Mouse (Mus musculus): ENCODE measurements around the gene Mypn. TPM values are rescaled to one million over a fixed set of nuclear protein-coding genes. Genes with fewer than 3 reads are reported as not detected.
A peak's percentile ranks its signal among the peaks of the same experiment; 100 is the strongest.

The Mypn gene
- polyA plus RNA-seq, 1 experiment from 2014 or later: 0.87 TPM

DNA sequence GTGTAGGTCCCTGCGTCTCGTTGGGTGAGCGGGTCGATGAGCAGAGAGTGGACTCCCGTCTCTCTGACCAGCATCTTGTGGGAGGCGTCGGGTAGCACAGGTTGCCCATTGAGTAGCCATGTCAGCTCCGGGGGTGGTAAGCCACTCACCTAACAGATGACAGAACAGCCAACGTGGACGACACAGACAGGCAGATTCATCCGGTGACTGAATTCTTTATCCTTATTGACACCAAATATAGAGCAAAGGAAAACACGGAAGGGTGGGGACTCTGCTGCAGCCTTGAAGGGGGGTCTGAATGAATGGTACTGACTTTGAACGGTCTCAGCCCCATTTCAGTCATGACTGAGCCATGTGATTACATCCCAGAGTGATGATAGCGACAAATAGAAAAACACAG lies 81.8 kb downstream of the Mypn start:
- no peak overlapping the region for H3K4me3 ChIP-seq
- no peak overlapping the region for H3K4me2 ChIP-seq (replicated peaks)
- H3K27me3 ChIP-seq: no peaks in the 10 kb centered on the region
- 86% methylated on average over 14 of the region's 14 CpGs for WGBS
- H3K9ac ChIP-seq: no peak overlapping the region
- H3K9me3 ChIP-seq: no peaks in the 10 kb centered on the region
- H3K36me3 ChIP-seq: no peaks in the 10 kb centered on the region
- no peak overlapping the region for H3K27ac ChIP-seq
- no peak for ATAC-seq (ENCODE audit: insufficient number of reproducible peaks, insufficient read depth, low FRiP score, low TSS enrichment)
- H3K4me1 ChIP-seq: no peaks in the 10 kb centered on the region

DNA sequence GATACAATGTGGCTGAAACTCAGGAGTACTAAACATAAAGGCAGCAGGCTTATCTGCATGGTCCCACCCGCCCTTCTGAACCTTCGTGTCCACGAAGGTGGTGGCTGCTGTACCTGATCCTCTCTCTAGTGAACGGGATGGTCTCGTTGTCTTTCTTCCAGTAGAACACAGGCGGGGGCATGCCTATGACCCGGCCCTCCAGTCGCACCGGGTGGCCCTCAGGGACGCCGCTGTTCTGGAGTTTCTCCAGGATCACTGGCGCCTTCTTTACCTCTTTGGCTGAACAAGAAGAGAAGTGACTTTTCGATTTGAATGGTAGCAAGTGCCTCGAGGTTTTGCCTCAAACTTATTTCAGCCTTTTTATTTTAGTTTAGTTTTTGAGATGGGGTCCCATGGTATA lies 83.8 kb downstream of the Mypn start:
- WGBS: 83% methylated on average over 14 of the region's 14 CpGs
- no peak overlapping the region for H3K4me2 ChIP-seq (replicated peaks)

DNA sequence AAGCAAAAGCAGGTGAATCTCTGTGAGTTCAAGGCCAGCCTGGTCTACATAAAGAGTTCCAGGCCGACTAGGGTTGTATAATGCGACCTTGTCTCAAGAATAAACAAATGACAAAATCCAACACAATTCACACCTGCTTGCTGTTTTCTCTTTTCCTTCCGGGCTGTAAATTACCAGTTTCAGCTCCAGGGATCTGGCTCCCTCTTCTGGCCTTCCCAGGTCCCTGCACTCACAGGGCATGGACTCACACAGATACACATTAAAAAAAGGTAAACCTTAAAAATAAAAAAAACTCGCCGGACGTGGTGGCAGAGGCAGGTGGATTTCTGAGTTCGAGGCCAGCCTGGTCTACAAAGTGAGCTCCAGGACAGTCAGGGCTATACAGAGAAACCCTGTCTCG lies 86.2 kb downstream of the Mypn start:
- no peaks in the 10 kb centered on the region for H3K27me3 ChIP-seq
- H3K4me2 ChIP-seq (replicated peaks): no peak overlapping the region
- H3K9ac ChIP-seq: no peak overlapping the region

More for the DNA sequence above, 83.8 kb downstream of the Mypn start:
- Histone ChIP-seq H3K9ac (no peak overlapping the region), H3K9me3 (no peaks in the 10 kb centered on the region), H3K4me3 (no peak overlapping the region), H3K36me3 (no peaks in the 10 kb centered on the region), H3K27ac (no peak overlapping the region), H3K27me3 (no peaks in the 10 kb centered on the region), H3K4me1 (no peaks in the 10 kb centered on the region)
- ATAC-seq (ENCODE audit: insufficient number of reproducible peaks, insufficient read depth, low FRiP score, low TSS enrichment): no peak

DNA sequence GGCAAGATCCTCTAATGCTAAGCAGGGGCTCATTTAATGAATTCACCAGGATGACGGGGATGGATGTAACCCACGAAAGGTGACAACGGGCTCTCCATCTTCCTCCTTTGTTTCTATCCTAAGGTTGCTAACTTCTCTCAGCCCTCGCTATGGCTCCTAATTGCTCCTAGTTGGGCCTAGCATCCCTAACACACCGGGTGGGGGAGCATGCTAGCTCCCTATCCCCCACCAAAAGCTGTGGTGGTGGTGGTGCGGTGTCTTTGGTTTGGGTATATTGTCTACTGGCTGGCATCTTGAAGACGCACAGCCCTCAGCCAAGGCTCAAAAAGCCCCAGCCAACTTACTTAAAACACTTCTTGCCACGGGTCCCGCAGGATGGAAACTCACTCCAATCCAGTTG lies 87.4 kb downstream of the Mypn start:
- Histone ChIP-seq H3K4me2 (replicated peaks) (no peak overlapping the region), H3K9me3 (no peaks in the 10 kb centered on the region), H3K9ac (no peak overlapping the region), H3K27me3 (no peaks in the 10 kb centered on the region), H3K4me3 (no peak overlapping the region), H3K4me1 (no peaks in the 10 kb centered on the region), H3K27ac (no peak overlapping the region), H3K36me3 (no peaks in the 10 kb centered on the region)
- 93% methylated on average over 9 of the region's 9 CpGs for WGBS
- ATAC-seq (ENCODE audit: insufficient number of reproducible peaks, insufficient read depth, low FRiP score, low TSS enrichment): no peak

More for the DNA sequence above, 86.2 kb downstream of the Mypn start:
- WGBS: 89% methylated on average over 8 of the region's 8 CpGs
- Histone ChIP-seq H3K4me1 (no peaks in the 10 kb centered on the region), H3K4me3 (no peak overlapping the region), H3K9me3 (no peaks in the 10 kb centered on the region), H3K36me3 (no peaks in the 10 kb centered on the region), H3K27ac (no peak overlapping the region)
- ATAC-seq (ENCODE audit: insufficient number of reproducible peaks, insufficient read depth, low FRiP score, low TSS enrichment): no peak

DNA sequence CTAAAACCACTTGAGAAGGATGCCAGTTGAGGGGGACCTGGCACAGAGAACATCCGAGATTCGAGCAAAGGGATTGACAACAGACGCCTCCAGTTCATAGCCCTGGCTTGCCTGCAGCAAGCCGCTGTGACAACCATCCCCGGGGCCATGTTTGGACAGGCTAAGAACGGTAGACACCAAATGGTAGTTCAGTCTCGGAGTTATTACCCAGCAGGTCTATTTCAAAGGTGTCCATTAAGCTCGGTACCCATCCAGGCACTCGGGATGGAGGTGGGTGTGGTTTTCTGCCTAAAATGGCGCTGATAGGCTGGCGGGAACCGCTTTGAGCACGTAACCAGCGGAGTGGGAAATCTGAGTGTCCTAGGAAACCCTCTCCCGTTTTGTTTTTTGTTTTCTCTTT lies 87.9 kb downstream of the Mypn start:
- Histone ChIP-seq H3K4me1 (no peaks in the 10 kb centered on the region), H3K4me2 (replicated peaks) (no peak overlapping the region), H3K9me3 (no peaks in the 10 kb centered on the region), H3K36me3 (no peaks in the 10 kb centered on the region), H3K27ac (no peak overlapping the region), H3K27me3 (no peaks in the 10 kb centered on the region), H3K9ac (no peak overlapping the region), H3K4me3 (no peak overlapping the region)
- 82% methylated on average over 15 of the region's 15 CpGs for WGBS
- no peak for ATAC-seq (ENCODE audit: insufficient number of reproducible peaks, insufficient read depth, low FRiP score, low TSS enrichment)

DNA sequence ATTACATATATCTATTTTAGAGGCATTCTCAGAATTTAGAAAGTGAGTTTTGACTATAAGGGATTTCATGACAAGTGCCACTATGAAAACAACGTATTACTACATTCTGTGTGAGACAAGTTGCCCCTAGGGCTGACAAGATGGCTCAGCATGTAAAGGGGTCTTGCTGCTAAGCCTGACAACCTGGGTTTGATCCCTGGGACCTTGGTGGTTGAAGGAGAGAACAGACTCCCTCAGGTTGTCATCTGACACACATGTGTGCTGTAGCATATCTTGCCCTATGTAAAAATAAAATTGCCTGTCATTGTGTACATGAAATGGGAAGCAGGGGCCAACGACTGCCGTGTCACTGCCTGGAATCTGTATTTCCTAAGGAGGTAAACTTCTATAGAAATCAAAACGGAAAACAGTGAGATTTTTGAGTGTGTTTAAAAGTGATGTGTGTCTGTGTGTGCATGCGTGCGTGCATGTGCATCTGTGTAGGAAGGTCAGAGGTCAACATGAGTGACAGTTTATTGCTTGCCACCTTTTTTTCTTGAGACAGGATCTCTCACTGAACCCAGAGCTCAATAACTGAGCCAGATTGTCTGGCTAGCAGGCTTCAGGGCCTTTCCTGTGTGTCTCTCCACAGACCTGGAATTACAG lies 89.9 kb downstream of the Mypn start:
- H3K4me3 ChIP-seq: no peak overlapping the region
- no peaks in the 10 kb centered on the region for H3K27me3 ChIP-seq
- H3K9ac ChIP-seq: no peak overlapping the region
- H3K27ac ChIP-seq: no peak overlapping the region
- 88% methylated on average over 6 of the region's 6 CpGs for WGBS
- H3K9me3 ChIP-seq: no peaks in the 10 kb centered on the region
- no peak overlapping the region for H3K4me2 ChIP-seq (replicated peaks)
- ATAC-seq (ENCODE audit: insufficient number of reproducible peaks, insufficient read depth, low FRiP score, low TSS enrichment): no peak
- no peaks in the 10 kb centered on the region for H3K36me3 ChIP-seq
- no peaks in the 10 kb centered on the region for H3K4me1 ChIP-seq

DNA sequence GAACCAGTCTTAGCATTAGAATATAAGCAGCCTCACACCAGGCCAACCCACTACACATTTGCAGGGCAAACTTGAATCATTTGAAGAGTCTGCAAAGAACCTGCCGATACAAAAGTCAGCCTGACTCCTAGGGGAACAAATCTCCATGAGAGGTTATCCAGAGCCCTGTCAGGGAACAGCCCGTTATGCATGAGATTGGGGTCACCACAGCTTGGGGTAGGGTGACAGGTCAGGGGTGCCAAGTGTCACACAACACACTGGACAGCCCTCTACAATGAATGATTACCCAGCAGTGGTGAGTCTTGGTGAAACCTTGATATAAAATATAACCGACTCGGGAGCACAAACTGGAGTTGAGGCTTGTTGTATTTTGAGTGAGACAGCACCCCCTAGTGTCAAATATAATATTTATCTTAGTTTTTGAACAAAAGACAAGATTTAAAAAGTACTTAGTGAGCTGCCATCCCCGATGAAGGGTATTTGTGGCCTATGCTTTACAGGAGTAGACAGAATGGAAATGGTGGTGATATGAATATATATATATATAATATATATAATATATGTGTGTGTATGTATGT lies 90.6 kb downstream of the Mypn start:
- Histone ChIP-seq H3K4me2 (replicated peaks) (no peak overlapping the region), H3K4me3 (no peak overlapping the region), H3K36me3 (no peaks in the 10 kb centered on the region), H3K9me3 (no peaks in the 10 kb centered on the region), H3K27me3 (no peaks in the 10 kb centered on the region), H3K27ac (no peak overlapping the region), H3K9ac (no peak overlapping the region), H3K4me1 (no peaks in the 10 kb centered on the region)
- no peak for ATAC-seq (ENCODE audit: insufficient number of reproducible peaks, insufficient read depth, low FRiP score, low TSS enrichment)
- WGBS: 59% methylated on average over 5 of the region's 5 CpGs

DNA sequence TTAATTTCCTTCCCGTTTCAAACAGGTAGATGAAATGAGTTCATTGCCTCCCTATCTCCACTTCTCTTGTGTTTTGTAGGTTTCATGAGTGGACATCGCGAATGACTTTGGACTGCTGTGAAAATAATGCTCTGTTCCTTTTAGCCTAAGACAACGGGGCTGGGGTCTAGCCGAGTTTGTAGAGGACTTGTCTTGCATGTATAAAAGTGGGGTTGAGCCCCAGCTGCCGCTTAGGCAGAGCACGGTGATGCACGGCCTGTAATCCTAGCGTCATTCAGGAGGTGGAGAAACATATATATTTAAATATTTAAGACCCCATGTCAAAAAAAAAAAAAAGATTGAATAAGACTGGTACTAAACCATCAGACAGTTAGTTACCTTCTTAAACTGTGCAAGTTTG lies 103.1 kb downstream of the Mypn start:
- Histone ChIP-seq H3K4me3 (peak overlapping the region; percentile 57), H3K9ac (peak overlapping the region; percentile 65), H3K4me2 (replicated peaks) (peak overlapping the region; percentile 91), H3K9me3 (no peaks in the 10 kb centered on the region), H3K27me3 (peaks cover 35% of the 10 kb centered on the region), H3K36me3 (no peaks in the 10 kb centered on the region), H3K4me1 (0 out of 2 replicates have a peak, but pooled peaks cover 3% of the 10 kb centered on the region), H3K27ac (no peak overlapping the region)
- 17% methylated on average over 9 of the region's 9 CpGs for WGBS
- ATAC-seq (ENCODE audit: insufficient number of reproducible peaks, insufficient read depth, low FRiP score, low TSS enrichment): no peak

DNA sequence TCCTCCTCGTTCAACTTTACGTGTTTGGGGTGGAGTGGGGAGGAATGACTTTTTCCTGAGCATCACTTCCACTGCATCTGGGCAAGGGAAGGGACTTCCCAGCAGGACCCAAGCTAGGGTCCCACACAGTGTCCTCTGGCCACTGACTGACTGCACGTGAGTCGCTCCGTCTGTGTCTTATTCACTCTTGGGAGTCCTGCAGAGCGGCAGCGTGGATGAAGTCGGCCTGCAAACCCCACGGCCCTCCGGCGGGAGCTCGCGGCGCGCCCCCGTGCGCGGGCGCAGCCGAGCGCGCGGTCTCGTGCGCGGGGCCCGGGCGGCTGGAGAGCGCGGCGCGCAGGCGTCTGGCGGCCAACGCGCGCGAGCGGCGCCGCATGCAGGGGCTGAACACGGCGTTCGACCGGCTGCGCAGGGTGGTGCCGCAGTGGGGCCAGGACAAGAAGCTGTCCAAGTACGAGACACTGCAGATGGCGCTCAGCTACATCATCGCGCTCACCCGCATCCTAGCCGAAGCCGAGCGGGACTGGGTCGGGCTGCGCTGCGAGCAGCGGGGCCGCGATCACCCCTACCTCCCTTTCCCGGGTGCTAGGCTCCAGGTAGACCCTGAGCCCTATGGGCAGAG lies 103.7 kb downstream of the Mypn start:
- Histone ChIP-seq H3K27me3 (peaks cover 35% of the 10 kb centered on the region), H3K4me2 (replicated peaks) (peak overlapping the region; percentile 91), H3K9me3 (no peaks in the 10 kb centered on the region), H3K27ac (no peak overlapping the region), H3K36me3 (no peaks in the 10 kb centered on the region), H3K4me1 (0 out of 2 replicates have a peak, but pooled peaks cover 3% of the 10 kb centered on the region), H3K9ac (peak overlapping the region; percentile 65), H3K4me3 (peak overlapping the region; percentile 57)
- peak; percentile 70 for ATAC-seq (ENCODE audit: insufficient number of reproducible peaks, insufficient read depth, low FRiP score, low TSS enrichment)
- under 1% methylated on average over 52 of the region's 62 CpGs for WGBS

DNA sequence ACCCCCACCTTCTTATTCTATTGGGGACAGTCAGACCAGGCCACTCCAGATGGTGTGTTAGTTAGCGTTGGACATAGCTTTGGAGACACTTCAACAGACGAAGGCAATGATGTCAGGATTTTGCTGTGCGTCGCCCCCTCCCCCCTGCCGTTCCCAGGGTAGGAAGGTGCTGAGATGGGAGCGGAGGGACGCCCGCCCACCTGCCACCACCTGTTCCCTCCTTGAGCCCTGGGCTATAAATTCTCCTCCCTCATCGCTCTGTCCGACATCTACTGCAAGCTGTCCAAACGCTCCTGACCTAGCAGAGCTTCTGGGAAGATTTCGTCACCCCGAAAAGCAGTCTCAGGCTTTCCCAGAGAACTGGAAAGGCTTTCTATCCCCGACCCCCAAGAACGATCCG lies 104.2 kb downstream of the Mypn start, which contains the start of gene Atoh7:
Gene Atoh7 (plus strand): TSS at position 131 of the 400 bp plus-strand sequence.
- H3K36me3 ChIP-seq: no peaks in the 10 kb centered on the region
- 3% methylated on average over 16 of the region's 16 CpGs for WGBS
- no peak within 1 kb of the TSS for H3K27ac ChIP-seq
- no peaks in the 10 kb centered on the region for H3K9me3 ChIP-seq
- H3K4me3 ChIP-seq: peak within 1 kb of the TSS; percentile 57
- H3K4me1 ChIP-seq: 0 out of 2 replicates have a peak, but pooled peaks cover 3% of the 10 kb centered on the region
- H3K9ac ChIP-seq: peak within 1 kb of the TSS; percentile 65
- H3K4me2 ChIP-seq (replicated peaks): peak within 1 kb of the TSS; percentile 91
- H3K27me3 ChIP-seq: peaks cover 35% of the 10 kb centered on the region
- no peak for ATAC-seq (ENCODE audit: insufficient number of reproducible peaks, insufficient read depth, low FRiP score, low TSS enrichment)

DNA sequence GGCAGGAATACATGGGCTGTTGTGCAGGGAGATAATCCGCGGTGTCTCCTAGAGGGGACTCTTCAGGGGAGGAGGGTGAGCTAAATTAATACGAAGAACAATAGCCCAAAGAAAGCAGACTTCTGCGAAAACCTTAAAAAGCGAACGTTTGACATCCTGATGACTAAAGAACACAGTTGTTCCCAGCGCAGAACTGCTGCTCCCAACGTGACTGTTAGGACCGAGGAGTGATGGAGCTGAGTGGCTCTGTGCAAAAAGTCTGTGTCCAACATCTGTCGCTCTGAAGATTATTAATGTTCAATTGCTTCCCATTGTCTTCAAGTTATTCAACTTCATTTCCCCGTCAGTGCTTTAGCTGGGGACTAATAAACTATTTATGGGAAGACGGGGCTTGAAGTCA lies 105.6 kb downstream of the Mypn start:
- Histone ChIP-seq H3K27ac (no peak overlapping the region), H3K9ac (no peak overlapping the region), H3K36me3 (no peaks in the 10 kb centered on the region), H3K4me1 (0 out of 2 replicates have a peak, but pooled peaks cover 3% of the 10 kb centered on the region), H3K27me3 (peaks cover 35% of the 10 kb centered on the region), H3K4me3 (no peak overlapping the region), H3K9me3 (no peaks in the 10 kb centered on the region), H3K4me2 (replicated peaks) (no peak overlapping the region)
- 66% methylated on average over 12 of the region's 12 CpGs for WGBS
- no peak for ATAC-seq (ENCODE audit: insufficient number of reproducible peaks, insufficient read depth, low FRiP score, low TSS enrichment)

DNA sequence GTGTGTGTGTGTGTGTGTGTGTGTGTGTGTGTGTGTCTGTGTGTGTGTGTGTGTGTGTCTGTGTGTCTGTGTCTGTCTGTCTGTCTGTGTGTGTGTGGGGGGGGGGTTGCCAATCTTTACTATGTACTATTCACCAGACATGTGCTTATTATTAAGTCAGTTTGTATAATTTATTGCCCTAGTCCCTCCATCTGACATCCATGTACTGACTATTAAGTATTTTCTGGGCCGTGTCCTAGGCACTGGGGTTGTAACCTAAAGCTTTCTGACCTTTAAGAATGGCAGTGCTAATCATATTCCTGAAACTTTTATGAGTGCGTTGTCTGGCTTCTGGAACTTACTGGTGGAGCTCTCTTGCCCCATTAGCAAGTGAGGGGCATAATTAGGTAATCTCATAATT lies 107.0 kb downstream of the Mypn start:
- Histone ChIP-seq H3K27me3 (peaks cover 32% of the 10 kb centered on the region), H3K27ac (no peak overlapping the region), H3K4me2 (replicated peaks) (no peak overlapping the region), H3K4me1 (0 out of 2 replicates have a peak, but pooled peaks cover 3% of the 10 kb centered on the region), H3K36me3 (no peaks in the 10 kb centered on the region), H3K9me3 (no peaks in the 10 kb centered on the region), H3K9ac (no peak overlapping the region), H3K4me3 (no peak overlapping the region)
- ATAC-seq (ENCODE audit: insufficient number of reproducible peaks, insufficient read depth, low FRiP score, low TSS enrichment): no peak
- WGBS: 34% methylated on average over 2 of the region's 2 CpGs

All from embryonic facial prominence, embryonic 12.5 days (tissue).